Mouse (Mus musculus) MEL (cell line): Measurements from ENCODE around the gene Cic. TPM values are rescaled to one million over a fixed set of nuclear protein-coding genes. Genes with fewer than 3 reads are reported as not detected.

ENCODE experiments used
- DNase-seq: peaks from one replicate; pipeline ENCODE4 v3.0.0; 2011; ENCODE audit warnings: low read depth, low spot score
- H3K27ac ChIP-seq: 2 replicates; pipeline ENCODE4 v1.5.1; 2012; ENCODE audit warnings: low read depth, mild to moderate bottlenecking, control low read depth, low read length, moderate library complexity; ENCODE audit not compliant: control insufficient read depth
- H3K27me3 ChIP-seq, 2 experiments: fragments of 150-350 bp in 1 of 2; sonication (generic) in 1 of 2; 2 replicates each; pipeline ENCODE4 v1.6.1; 2012; ENCODE audit warnings: low read length in 2 of 2, mild to moderate bottlenecking in 2 of 2, improper control_type of control experiment in 1 of 2, moderate library complexity in 1 of 2; ENCODE audit not compliant: insufficient read depth in 2 of 2, control insufficient read depth in 1 of 2
- H3K36me3 ChIP-seq, 2 experiments: 2 replicates each; pipeline ENCODE4 v1.6.1; 2012 to 2014; ENCODE audit warnings: low read length in 2 of 2, improper control_type of control experiment in 1 of 2, inconsistent platforms in 1 of 2, mild to moderate bottlenecking in 1 of 2; ENCODE audit not compliant: insufficient read depth in 2 of 2, control insufficient read depth in 1 of 2
- H3K4me1 ChIP-seq, 2 experiments: fragments of 150-350 bp in 1 of 2; sonication (generic) in 1 of 2; 2 replicates each; pipeline ENCODE4 v1.6.1; 2012; ENCODE audit warnings: low read length in 2 of 2, improper control_type of control experiment in 1 of 2, mild to moderate bottlenecking in 1 of 2; ENCODE audit not compliant: insufficient read depth in 2 of 2, control insufficient read depth in 1 of 2
- H3K4me3 ChIP-seq, 2 experiments: fragments of 150-350 bp in 1 of 2; sonication (generic) in 1 of 2; 2 replicates each; pipeline ENCODE4 v1.5.1; 2012; ENCODE audit warnings: low read depth in 2 of 2, low read length in 2 of 2, mild to moderate bottlenecking in 2 of 2, moderate library complexity in 2 of 2, control low read depth in 1 of 2, improper control_type of control experiment in 1 of 2; ENCODE audit not compliant: control insufficient read depth in 1 of 2, insufficient read depth in 1 of 2
- H3K79me2 ChIP-seq: 2 replicates; pipeline ENCODE4 v1.6.1; 2012; ENCODE audit warnings: mild to moderate bottlenecking, low read length, moderate library complexity; ENCODE audit not compliant: control insufficient read depth, poor library complexity, insufficient read depth
- H3K9ac ChIP-seq: 2 replicates; pipeline ENCODE4 v1.6.1; 2012; ENCODE audit warnings: low read depth, mild to moderate bottlenecking, control low read depth, low read length, moderate library complexity; ENCODE audit not compliant: control insufficient read depth, poor library complexity, severe bottlenecking
- H3K9me3 ChIP-seq: fragments of 150-350 bp; sonication (generic); replicated peaks from 2 replicates; pipeline ENCODE4 v1.6.1; 2012; ENCODE audit warnings: mild to moderate bottlenecking, low read length, improper control_type of control experiment, moderate library complexity; ENCODE audit not compliant: insufficient read depth
- CTCF ChIP-seq, 3 experiments: IDR thresholded peaks in 2 of 3; conservative IDR thresholded peaks in 1 of 3; 2 replicates each; pipeline ENCODE4 v1.5.1; 2011 to 2012; ENCODE audit warnings: low read length in 3 of 3, low read depth in 2 of 3, mild to moderate bottlenecking in 2 of 3, improper control_type of control experiment in 1 of 3, inconsistent platforms in 1 of 3, mixed read lengths in 1 of 3, moderate library complexity in 1 of 3; ENCODE audit not compliant: control insufficient read depth in 1 of 3, insufficient read depth in 1 of 3, poor library complexity in 1 of 3, severe bottlenecking in 1 of 3
- EP300 ChIP-seq, 2 experiments: IDR thresholded peaks; 2 replicates each; pipeline ENCODE4 v1.6.1; 2011; ENCODE audit warnings: improper control_type of control experiment in 2 of 2, low read length in 2 of 2, low read depth in 1 of 2, mild to moderate bottlenecking in 1 of 2
- MXI1 ChIP-seq: IDR thresholded peaks from 2 replicates; pipeline ENCODE4 v1.6.1; 2011; ENCODE audit warnings: mild to moderate bottlenecking, low read depth, low read length, improper control_type of control experiment
- POLR2AphosphoS5 ChIP-seq: IDR thresholded peaks from 2 replicates; pipeline ENCODE4 v1.6.1; 2012; ENCODE audit warnings: low read depth, borderline replicate concordance, mild to moderate bottlenecking, inconsistent platforms, low read length, moderate library complexity, mixed read lengths
- RAD21 ChIP-seq: IDR thresholded peaks from 2 replicates; pipeline ENCODE4 v1.6.1; 2011; ENCODE audit warnings: mild to moderate bottlenecking, low read depth, low read length, improper control_type of control experiment
- SMC3 ChIP-seq: IDR thresholded peaks from 2 replicates; pipeline ENCODE4 v1.6.1; 2011; ENCODE audit warnings: low read depth, low read length, improper control_type of control experiment
- ZC3H11A ChIP-seq: IDR thresholded peaks from 2 replicates; pipeline ENCODE4 v1.6.1; 2012; ENCODE audit warnings: low read depth, mild to moderate bottlenecking, inconsistent platforms, low read length, improper control_type of control experiment
- ZKSCAN1 ChIP-seq: IDR thresholded peaks from 2 replicates; pipeline ENCODE4 v1.6.1; 2012; ENCODE audit warnings: low read depth, mild to moderate bottlenecking, inconsistent platforms, low read length, improper control_type of control experiment, moderate library complexity
- ZNF384 ChIP-seq: IDR thresholded peaks from 2 replicates; pipeline ENCODE4 v1.6.1; 2012; ENCODE audit warnings: low read depth, mild to moderate bottlenecking, inconsistent platforms, low read length, improper control_type of control experiment
- polyA plus RNA-seq, 2 experiments: library from polyadenylated mRNA; stranded (reverse) in 1 of 2; unstranded in 1 of 2; fragments of >175 nt in 1 of 2; fragments of >200 nt in 1 of 2; gene quantifications; 2 replicates each; pipeline versions ENCODE4 v1.2.1 to v1.2.4; 2012; ENCODE audit warnings: low replicate concordance in 2 of 2, low read depth in 1 of 2; ENCODE audit not compliant: insufficient read length in 2 of 2, insufficient read depth in 1 of 2, missing spikeins in 1 of 2
- total RNA-seq: library from RNA; depleted of rRNA; stranded (reverse); fragments of 300-350 nt; gene quantifications from 2 replicates; pipeline ENCODE4 v1.2.3, GENCODE M21; 2012

The Cic gene
- total and polyA plus RNA-seq, 3 experiments: 56.6 to 157 (median 157) TPM

DNA sequence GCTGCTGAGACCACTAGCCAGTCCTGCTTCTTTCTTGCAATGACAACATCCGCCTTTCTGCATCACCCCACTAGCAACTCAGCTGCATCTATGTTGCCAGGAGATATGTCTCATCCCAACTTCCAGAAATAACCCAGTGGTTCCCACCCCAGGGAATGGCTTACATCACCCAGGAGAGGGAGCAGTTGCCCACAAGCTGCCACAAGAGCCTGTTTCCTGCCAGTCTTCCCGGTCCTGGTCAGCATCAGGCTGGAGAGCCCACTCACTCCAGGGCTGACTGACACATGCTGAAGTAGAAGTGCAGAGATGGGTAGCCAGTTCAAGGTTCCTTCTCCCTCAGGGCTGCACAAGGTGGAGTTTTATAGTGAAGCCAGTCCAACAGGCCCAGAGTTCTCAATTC lies 26.4 kb upstream of the Cic start:
- DNase-seq: no peak
- Histone ChIP-seq H3K9ac (no peak overlapping the region), H3K4me1 (peaks cover 3 to 7% of the 10 kb centered on the region in 2 experiments; a peak in 2 of 4 replicates), H3K9me3 (no peaks in the 10 kb centered on the region), H3K4me3 (no peak overlapping the region), H3K27me3 (no peaks in the 10 kb centered on the region), H3K27ac (no peak overlapping the region), H3K36me3 (peaks cover 0 to 11% of the 10 kb centered on the region in 2 experiments; a peak in 3 of 4 replicates), H3K79me2 (peaks cover 16% of the 10 kb centered on the region)
- peak; percentile 6 to 40 (median 29); a peak in 4 of 6 replicates for TF ChIP-seq CTCF (IDR thresholded peaks at IDR 0.05 in 2 of 3, conservative IDR thresholded peaks at IDR 0.05 in 1 of 3; ENCODE audit: control insufficient read depth in 1 of 3, insufficient read depth in 1 of 3, low read depth in 2 of 3, low read length in 3 of 3, poor library complexity in 1 of 3, severe bottlenecking in 1 of 3)
- TF ChIP-seq RAD21: peak; percentile 33
- TF ChIP-seq ZNF384: no peak
- TF ChIP-seq SMC3: peak; percentile 56
- peak; percentile 50 for TF ChIP-seq ZC3H11A
- TF ChIP-seq EP300 (IDR thresholded peaks at IDR 0.05; ENCODE audit: low read depth in 1 of 2, low read length in 2 of 2): no peak

DNA sequence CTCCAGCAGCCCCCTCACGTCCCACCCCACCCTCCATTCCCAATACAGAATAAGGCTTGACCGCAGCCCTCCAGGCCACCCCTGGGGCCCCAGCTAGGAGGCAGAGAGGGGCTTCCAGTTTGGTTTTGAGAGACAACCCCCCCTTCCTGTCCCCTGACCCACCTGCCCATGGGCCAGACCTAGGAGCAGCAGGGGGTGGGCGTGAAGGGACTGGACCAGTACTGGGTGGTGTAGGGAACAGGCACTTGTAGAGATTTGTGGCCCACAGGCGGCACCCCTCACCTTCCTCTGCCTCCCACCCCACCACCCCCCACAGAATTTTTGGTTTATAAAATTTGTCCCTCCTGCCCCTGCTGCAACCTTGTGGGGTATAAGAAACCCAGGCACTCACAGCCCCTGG lies 24.1 kb upstream of the Cic start:
- Histone ChIP-seq H3K9ac (no peak overlapping the region), H3K27me3 (no peaks in the 10 kb centered on the region), H3K4me3 (no peak overlapping the region), H3K4me1 (peaks cover 0 to 9% of the 10 kb centered on the region in 2 experiments; a peak in 1 of 4 replicates), H3K36me3 (peaks cover 0 to 5% of the 10 kb centered on the region in 2 experiments; a peak in 3 of 4 replicates), H3K79me2 (peaks cover 12% of the 10 kb centered on the region), H3K27ac (no peak overlapping the region)
- DNase-seq: no peak
- TF ChIP-seq ZKSCAN1: no peak
- TF ChIP-seq, all 39 proteins: peak for 0
- H3K9me3 ChIP-seq: no peaks in the 10 kb centered on the region

DNA sequence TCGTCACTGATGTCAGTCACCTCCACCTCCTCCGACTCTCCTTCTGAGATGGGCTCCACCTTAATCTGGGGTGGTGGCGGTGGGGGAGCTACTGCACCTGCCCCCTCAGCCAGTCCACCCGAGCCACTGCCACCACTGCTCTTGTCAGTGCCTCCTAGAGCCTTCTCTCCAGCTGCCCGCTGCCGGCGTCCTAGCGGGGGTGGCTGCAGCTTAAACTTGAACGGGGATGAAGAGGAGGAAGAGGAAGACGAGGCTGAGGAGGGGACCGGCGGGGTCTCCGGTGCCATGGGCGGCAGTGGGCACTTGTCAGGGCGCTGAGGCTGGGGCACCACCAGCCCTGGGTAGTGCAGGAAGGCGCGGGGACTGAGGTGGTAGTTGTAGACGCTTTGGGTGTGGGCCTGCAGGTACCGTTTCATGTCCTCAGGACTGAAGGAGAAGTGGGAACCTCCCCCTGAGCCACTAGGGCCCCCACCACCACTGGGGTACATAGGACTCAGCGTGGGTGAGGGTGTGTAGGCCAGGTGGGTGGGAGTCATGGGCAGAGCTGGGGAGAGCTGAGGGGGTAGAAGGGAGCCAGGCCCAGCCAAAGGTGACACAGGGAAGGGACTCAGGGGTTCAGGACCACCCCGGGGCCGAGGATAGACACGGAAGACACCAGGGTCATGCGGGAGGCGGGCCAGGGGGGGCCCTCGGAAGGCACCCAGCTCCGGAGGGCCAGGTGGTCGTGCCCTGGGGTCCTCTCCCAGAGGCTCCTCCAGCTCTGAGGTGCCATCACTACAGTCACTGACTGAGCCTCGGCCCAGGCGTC lies 22.7 kb upstream of the Cic start:
- H3K9ac ChIP-seq: no peak overlapping the region
- no peaks in the 10 kb centered on the region for H3K27me3 ChIP-seq
- DNase-seq: no peak
- TF ChIP-seq POLR2AphosphoS5 (no peak), MXI1 (no peak)
- no peak overlapping the region for H3K4me3 ChIP-seq
- peaks cover 0 to 4% of the 10 kb centered on the region in 2 experiments; a peak in 1 of 4 replicates for H3K4me1 ChIP-seq
- H3K36me3 ChIP-seq: peaks cover 0 to 3% of the 10 kb centered on the region in 2 experiments; a peak in 3 of 4 replicates
- H3K27ac ChIP-seq: no peak overlapping the region
- H3K79me2 ChIP-seq: peaks cover 22% of the 10 kb centered on the region
- H3K9me3 ChIP-seq: no peaks in the 10 kb centered on the region
